Mouse (Mus musculus): ENCODE measurements around the gene Dusp27.

Dusp27 gene

DNA sequence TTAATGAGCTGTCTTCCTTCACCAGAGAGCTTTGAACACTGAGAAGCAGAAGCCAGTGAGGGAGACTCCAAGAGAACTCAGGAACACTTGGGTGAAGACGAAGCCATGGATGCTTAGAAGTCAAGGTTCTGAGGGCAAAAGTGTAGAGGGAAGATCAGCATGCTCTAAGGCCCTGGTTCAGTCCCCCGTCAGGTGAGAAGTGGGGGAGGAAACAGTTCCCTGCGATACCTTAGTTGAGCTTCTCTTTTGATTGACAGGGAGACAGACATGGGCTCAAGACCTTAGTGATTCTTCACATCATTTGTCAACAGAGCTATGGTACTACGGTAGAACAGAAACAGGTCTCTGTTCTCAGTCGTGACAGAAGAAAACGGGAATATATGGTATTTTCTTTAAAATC is 1.4 kb downstream of the Dusp27 start:
- Histone ChIP-seq H3K27me3 (ENCODE audit: insufficient read depth, low read length) (no peaks in the 10 kb centered on the region), H3K4me1 (replicated peaks; ENCODE audit: low read depth, low read length) (peaks cover 74% of the 10 kb centered on the region), H3K9me3 (ENCODE audit: low read length) (peaks cover 14% of the 10 kb centered on the region), H3K36me3 (ENCODE audit: insufficient read depth, low read length) (peaks cover 30% of the 10 kb centered on the region), H3K4me3 (replicated peaks; ENCODE audit: low read length) (peak overlapping the region; percentile 85)
- TF ChIP-seq NANOG (IDR thresholded peaks at IDR 0.05; ENCODE audit: borderline replicate concordance, low read length) (no peak), POU5F1 (IDR thresholded peaks at IDR 0.05; ENCODE audit: borderline replicate concordance, low read length) (no peak), CTCF (conservative IDR thresholded peaks at IDR 0.05; ENCODE audit: low read length) (no peak)

- peak overlapping the region; percentile 60 for H3K4me3 ChIP-seq (replicated peaks; ENCODE audit: low read length)
- no peaks in the 10 kb centered on the region for H3K27me3 ChIP-seq (ENCODE audit: insufficient read depth, low read length)
- H3K4me1 ChIP-seq (replicated peaks; ENCODE audit: low read depth, low read length), result peaks cover 66% of the 10 kb centered on the region
- TF ChIP-seq CTCF (conservative IDR thresholded peaks at IDR 0.05; ENCODE audit: low read length) (no peak), POU5F1 (IDR thresholded peaks at IDR 0.05; ENCODE audit: borderline replicate concordance, low read length) (no peak), NANOG (IDR thresholded peaks at IDR 0.05; ENCODE audit: borderline replicate concordance, low read length) (peak; percentile 76)
- peaks cover 42% of the 10 kb centered on the region for H3K36me3 ChIP-seq (ENCODE audit: insufficient read depth, low read length)
- H3K9me3 ChIP-seq (ENCODE audit: low read length), result peaks cover 14% of the 10 kb centered on the region
Measured at GRCm38 (mm10) chr1:166124932-166125593, 2.7 kb downstream of the Dusp27 start.

DNA sequence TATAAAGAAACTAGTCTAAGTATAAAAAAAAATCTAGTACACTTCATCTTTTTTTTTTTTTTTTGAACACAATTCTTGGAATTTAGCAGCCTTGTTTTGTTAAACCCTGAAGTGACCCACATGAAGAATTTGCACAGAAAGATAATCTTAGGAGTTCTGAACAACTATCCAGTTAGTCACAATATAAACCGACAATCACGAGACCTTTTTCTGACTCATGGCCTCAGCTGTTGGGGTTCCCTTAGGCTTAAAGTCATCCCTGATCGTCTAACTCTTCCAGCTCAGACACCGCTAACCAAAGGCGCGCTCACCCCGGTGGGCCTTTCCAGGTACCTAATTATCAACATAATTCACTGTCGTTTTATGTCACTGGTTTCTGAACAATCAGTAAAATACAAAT is 4.0 kb downstream of the Dusp27 start:
- Histone ChIP-seq H3K9me3 (ENCODE audit: low read length) (peaks cover 5% of the 10 kb centered on the region), H3K27me3 (ENCODE audit: insufficient read depth, low read length) (no peaks in the 10 kb centered on the region), H3K36me3 (ENCODE audit: insufficient read depth, low read length) (peaks cover 55% of the 10 kb centered on the region), H3K4me3 (replicated peaks; ENCODE audit: low read length) (peak overlapping the region; percentile 60), H3K4me1 (replicated peaks; ENCODE audit: low read depth, low read length) (peaks cover 66% of the 10 kb centered on the region)
- no peak for TF ChIP-seq NANOG (IDR thresholded peaks at IDR 0.05; ENCODE audit: borderline replicate concordance, low read length)
- TF ChIP-seq CTCF (conservative IDR thresholded peaks at IDR 0.05; ENCODE audit: low read length), result no peak
- no peak for TF ChIP-seq POU5F1 (IDR thresholded peaks at IDR 0.05; ENCODE audit: borderline replicate concordance, low read length)

GRCm38 (mm10) chr1:166123045-166123444 is 4.7 kb downstream of the Dusp27 start:
- H3K4me3 ChIP-seq (replicated peaks; ENCODE audit: low read length), result peak overlapping the region; percentile 60; the same call in 1 of the 2 replicates
- H3K27me3 ChIP-seq (ENCODE audit: insufficient read depth, low read length), result no peaks in the 10 kb centered on the region
- peak; percentile 86 for TF ChIP-seq CTCF (conservative IDR thresholded peaks at IDR 0.05; ENCODE audit: low read length)
- TF ChIP-seq POU5F1 (IDR thresholded peaks at IDR 0.05; ENCODE audit: borderline replicate concordance, low read length), result no peak
- no peak for TF ChIP-seq NANOG (IDR thresholded peaks at IDR 0.05; ENCODE audit: borderline replicate concordance, low read length)
- peaks cover 57% of the 10 kb centered on the region for H3K36me3 ChIP-seq (ENCODE audit: insufficient read depth, low read length)
- peaks cover 66% of the 10 kb centered on the region for H3K4me1 ChIP-seq (replicated peaks; ENCODE audit: low read depth, low read length)
- no peaks in the 10 kb centered on the region for H3K9me3 ChIP-seq (ENCODE audit: low read length)

GRCm38 (mm10) chr1:166122114-166122513 is 5.6 kb downstream of the Dusp27 start:
- 0 out of 2 replicates have a peak overlapping the region, but pooled peaks have one; percentile 2 for H3K4me3 ChIP-seq (replicated peaks; ENCODE audit: low read length)
- H3K4me1 ChIP-seq (replicated peaks; ENCODE audit: low read depth, low read length), result peaks cover 60% of the 10 kb centered on the region
- TF ChIP-seq CTCF (conservative IDR thresholded peaks at IDR 0.05; ENCODE audit: low read length) (no peak), POU5F1 (IDR thresholded peaks at IDR 0.05; ENCODE audit: borderline replicate concordance, low read length) (no peak), NANOG (IDR thresholded peaks at IDR 0.05; ENCODE audit: borderline replicate concordance, low read length) (no peak)
- H3K36me3 ChIP-seq (ENCODE audit: insufficient read depth, low read length), result peaks cover 67% of the 10 kb centered on the region
- no peaks in the 10 kb centered on the region for H3K27me3 ChIP-seq (ENCODE audit: insufficient read depth, low read length)
- H3K9me3 ChIP-seq (ENCODE audit: low read length), result 0 out of 2 replicates have a peak, but pooled peaks cover under 1% of the 10 kb centered on the region

- H3K9me3 ChIP-seq (ENCODE audit: low read length), result 0 out of 2 replicates have a peak, but pooled peaks cover 3% of the 10 kb centered on the region
- H3K27me3 ChIP-seq (ENCODE audit: insufficient read depth, low read length), result no peaks in the 10 kb centered on the region
- peaks cover 91% of the 10 kb centered on the region for H3K36me3 ChIP-seq (ENCODE audit: insufficient read depth, low read length)
- peaks cover 45% of the 10 kb centered on the region for H3K4me1 ChIP-seq (replicated peaks; ENCODE audit: low read depth, low read length)
- H3K4me3 ChIP-seq (replicated peaks; ENCODE audit: low read length), result no peak overlapping the region
- TF ChIP-seq POU5F1 (IDR thresholded peaks at IDR 0.05; ENCODE audit: borderline replicate concordance, low read length), result no peak
- no peak for TF ChIP-seq CTCF (conservative IDR thresholded peaks at IDR 0.05; ENCODE audit: low read length)
- no peak for TF ChIP-seq NANOG (IDR thresholded peaks at IDR 0.05; ENCODE audit: borderline replicate concordance, low read length)
Measured at GRCm38 (mm10) chr1:166117866-166118639, 9.7 kb downstream of the Dusp27 start.

GRCm38 (mm10) chr1:166115719-166116118 is 12.0 kb downstream of the Dusp27 start:
- Histone ChIP-seq H3K27me3 (ENCODE audit: insufficient read depth, low read length) (no peaks in the 10 kb centered on the region), H3K9me3 (ENCODE audit: low read length) (0 out of 2 replicates have a peak, but pooled peaks cover 3% of the 10 kb centered on the region), H3K4me1 (replicated peaks; ENCODE audit: low read depth, low read length) (peaks cover 38% of the 10 kb centered on the region), H3K4me3 (replicated peaks; ENCODE audit: low read length) (no peak overlapping the region), H3K36me3 (ENCODE audit: insufficient read depth, low read length) (peaks cover 97% of the 10 kb centered on the region)
- TF ChIP-seq CTCF (conservative IDR thresholded peaks at IDR 0.05; ENCODE audit: low read length) (no peak), NANOG (IDR thresholded peaks at IDR 0.05; ENCODE audit: borderline replicate concordance, low read length) (no peak), POU5F1 (IDR thresholded peaks at IDR 0.05; ENCODE audit: borderline replicate concordance, low read length) (no peak)

DNA sequence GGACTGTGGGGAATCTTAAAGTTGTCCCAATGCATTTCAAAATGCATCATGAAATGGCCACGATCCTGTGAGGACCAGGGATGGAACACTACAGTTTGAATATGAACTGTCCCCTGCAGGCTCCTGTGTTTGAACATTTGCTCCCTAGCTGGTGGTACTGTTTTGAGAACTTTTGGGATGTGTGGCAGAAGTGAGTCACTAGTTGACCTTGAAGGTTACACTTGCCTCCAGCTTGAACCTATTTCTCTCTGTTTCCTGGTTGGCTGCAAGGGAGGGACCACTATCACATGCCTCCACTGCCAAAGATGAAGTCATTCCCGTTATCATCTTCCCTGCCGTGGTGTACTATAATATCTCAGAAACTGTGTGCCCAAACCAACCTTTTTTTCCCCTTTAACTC is 12.7 kb downstream of the Dusp27 start:
- TF ChIP-seq CTCF (conservative IDR thresholded peaks at IDR 0.05; ENCODE audit: low read length) (no peak), POU5F1 (IDR thresholded peaks at IDR 0.05; ENCODE audit: borderline replicate concordance, low read length) (no peak), NANOG (IDR thresholded peaks at IDR 0.05; ENCODE audit: borderline replicate concordance, low read length) (no peak)
- no peaks in the 10 kb centered on the region for H3K27me3 ChIP-seq (ENCODE audit: insufficient read depth, low read length)
- no peak overlapping the region for H3K4me3 ChIP-seq (replicated peaks; ENCODE audit: low read length)
- H3K4me1 ChIP-seq (replicated peaks; ENCODE audit: low read depth, low read length), result peaks cover 38% of the 10 kb centered on the region
- H3K9me3 ChIP-seq (ENCODE audit: low read length), result 0 out of 2 replicates have a peak, but pooled peaks cover 3% of the 10 kb centered on the region
- peaks cover 97% of the 10 kb centered on the region for H3K36me3 ChIP-seq (ENCODE audit: insufficient read depth, low read length)
